Mouse (Mus musculus): Measurements from ENCODE around the gene Gm9044. TPM values are rescaled to one million over a fixed set of nuclear protein-coding genes. Genes with fewer than 3 reads are reported as not detected.

Gm9044 gene
- polyA plus RNA-seq (2012; rRNA removed): not detected in 2 replicates

GRCm38 (mm10) chr10:118332308-118332707 is at the start of gene Gm9044:
Gene Gm9044 (minus strand): TSS chr10:118332408.

GRCm38 (mm10) chr10:118354005-118354404 is 21.8 kb upstream of the Gm9044 start, which contains the start of gene Gm9049:
Gene Gm9049 (minus strand): TSS chr10:118354105.

GRCm38 (mm10) chr10:118348579-118348978 is 16.4 kb upstream of the Gm9044 start, which contains the start of gene Gm9048:
Gene Gm9048 (minus strand): TSS chr10:118348679.

GRCm38 (mm10) chr10:118343155-118343554 is 10.9 kb upstream of the Gm9044 start, which contains the start of gene Gm9046:
Gene Gm9046 (minus strand): TSS chr10:118343255.

GRCm38 (mm10) chr10:118337731-118338130 is 5.5 kb upstream of the Gm9044 start, which contains the start of gene Gm9045:
Gene Gm9045 (minus strand): TSS chr10:118337831.

GRCm38 (mm10) chr10:118326869-118327268 is 5.3 kb downstream of the Gm9044 start, which contains the start of gene Gm9040:
Gene Gm9040 (minus strand): TSS chr10:118326969.

GRCm38 (mm10) chr10:118294938-118295337 is 37.3 kb downstream of the Gm9044 start, which contains the start of gene Iltifb:
Gene Iltifb (minus strand): TSS chr10:118295038.

Other genes starting within 250 kb of the Gm9044 start
- 4.3 and 4.4 TPM in 2 replicates for gene Mdm1, start 190.6 kb downstream of the Gm9044 start, polyA plus RNA-seq (2012; rRNA removed)
- gene Il22, start 127.5 kb downstream of the Gm9044 start, polyA plus RNA-seq (2012; rRNA removed): not detected in 2 replicates
- 0.01 TPM in 1 of 2 replicates, not detected in the other for gene Gm32717, start 91.6 kb downstream of the Gm9044 start, polyA plus RNA-seq (2012; rRNA removed)
- 0.01 TPM in 1 of 2 replicates, not detected in the other for gene Gm32802, start 73.7 kb downstream of the Gm9044 start, polyA plus RNA-seq (2012; rRNA removed)
- gene Iltifb, start 37.4 kb downstream of the Gm9044 start, polyA plus RNA-seq (2012; rRNA removed): not detected in 2 replicates
- not detected in 2 replicates for gene Gm9040, start 5.4 kb downstream of the Gm9044 start, polyA plus RNA-seq (2012; rRNA removed)
- not detected in 2 replicates for gene Gm9045, start 5.4 kb upstream of the Gm9044 start, polyA plus RNA-seq (2012; rRNA removed)
- gene Gm9046, start 10.8 kb upstream of the Gm9044 start, polyA plus RNA-seq (2012; rRNA removed): not detected in 2 replicates
- not detected in 2 replicates for gene Gm9048, start 16.3 kb upstream of the Gm9044 start, polyA plus RNA-seq (2012; rRNA removed)
- gene Gm9049, start 21.7 kb upstream of the Gm9044 start, polyA plus RNA-seq (2012; rRNA removed): not detected in 2 replicates
- gene Ifng, start 108.6 kb upstream of the Gm9044 start, polyA plus RNA-seq (2012; rRNA removed): 0.03 and 0.11 TPM in 2 replicates